Mouse (Mus musculus) c-Kit-positive CD71-negative TER-119-negative erythroid progenitor cells, embryonic 14.5 days (primary cell): Measurements from ENCODE around the gene Sord.
A peak's percentile ranks its signal among the peaks of the same experiment; 100 is the strongest.

Experiments
- DNase-seq: peaks from one replicate; pipeline ENCODE4 v3.0.0-alpha.2; 2013; ENCODE audit warnings: low read depth

The Sord gene

GRCm38 (mm10) chr2:122302574-122303241 lies 68.2 kb downstream of the Sord start:
- peak; percentile 76 for DNase-seq

GRCm38 (mm10) chr2:122304544-122304943 lies 70.0 kb downstream of the Sord start:
- no peak for DNase-seq

- DNase-seq, result no peak
Measured at GRCm38 (mm10) chr2:122305097-122305892, 70.7 kb downstream of the Sord start.

- DNase-seq, result no peak
Measured at GRCm38 (mm10) chr2:122306184-122306583, 71.6 kb downstream of the Sord start.

GRCm38 (mm10) chr2:122309647-122310046 lies 75.1 kb downstream of the Sord start:
- DNase-seq, result no peak

GRCm38 (mm10) chr2:122311561-122311960 lies 77.0 kb downstream of the Sord start:
- no peak for DNase-seq

- peak; percentile 60 for DNase-seq
Measured at GRCm38 (mm10) chr2:122312722-122313417, 78.3 kb downstream of the Sord start.

- DNase-seq, result no peak
Measured at GRCm38 (mm10) chr2:122313536-122313935, 79.0 kb downstream of the Sord start, which contains the start of gene Duoxa1. Gene Duoxa1 (minus strand): TSS chr2:122313730.
